Mouse (Mus musculus): ENCODE measurements around the gene Lyrm9.

GRCm38 (mm10) chr11:78846620-78847019, 20.2 kb downstream of the Lyrm9 start:
- TF ChIP-seq TAL1 (IDR thresholded peaks at IDR 0.05; ENCODE audit: low read length): no peak
- TF ChIP-seq GATA1 (IDR thresholded peaks at IDR 0.05; ENCODE audit: low read length): no peak
